Mouse (Mus musculus): ENCODE measurements at regions not wholly inside any gene's neighbourhood (a gene's known extent, or its start where the extent isn't known, plus 50 kb on each side); places are given as distances from the start of the nearest gene placed in this dataset.

DNA sequence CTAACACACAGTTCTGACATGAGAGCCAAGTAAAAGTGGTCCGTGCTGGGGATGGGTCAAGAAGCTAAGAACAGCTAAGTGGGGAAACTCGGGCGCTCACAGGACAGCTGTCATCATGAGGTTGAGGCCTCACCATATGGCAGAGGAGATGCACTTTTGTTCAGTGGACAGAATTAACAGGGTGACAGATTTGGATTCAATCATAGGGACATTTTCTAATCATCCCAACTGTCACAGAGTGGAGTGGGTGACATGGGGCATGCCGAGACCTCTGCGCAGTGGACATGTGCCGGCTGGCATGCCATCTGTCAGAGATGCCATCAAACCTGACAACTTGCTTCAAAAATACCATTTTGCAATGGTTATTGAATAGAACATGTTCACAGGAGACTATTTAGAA, 215.1 kb upstream of the Tmc3 start:
- TF ChIP-seq POLR2A (IDR thresholded peaks at IDR 0.05; ENCODE audit: extremely low read depth, insufficient read depth, low read length): no peak
- no peak for TF ChIP-seq CTCF (IDR thresholded peaks at IDR 0.05; ENCODE audit: extremely low read depth, insufficient read depth, low read length)
